Comparison of ENCODE assay signal across 8 mouse cellular contexts in the genomic region with DNA sequence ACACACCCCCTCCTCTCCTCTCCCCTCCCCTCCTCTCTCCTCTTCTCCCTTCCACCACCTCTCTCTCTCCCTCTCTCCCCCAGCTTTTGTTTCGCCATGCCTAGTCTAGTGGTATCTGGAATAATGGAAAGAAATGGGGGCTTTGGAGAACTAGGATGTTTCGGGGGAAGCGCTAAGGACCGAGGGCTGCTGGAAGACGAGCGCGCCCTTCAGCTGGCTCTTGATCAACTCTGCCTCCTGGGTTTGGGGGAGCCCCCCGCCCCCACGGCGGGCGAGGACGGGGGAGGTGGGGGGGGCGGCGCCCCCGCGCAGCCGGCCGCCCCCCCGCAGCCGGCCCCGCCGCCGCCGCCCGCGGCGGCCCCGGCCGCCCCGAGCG. TPM values are rescaled to one million over a fixed set of nuclear protein-coding genes. Genes with fewer than 3 reads are reported as not detected.
A peak's percentile ranks its signal among the peaks of the same experiment; 100 is the strongest.
DNase-seq lines count a peak whose midpoint lies in the region; ATAC-seq and TF ChIP-seq lines count a peak whose summit lies in the region.

Gene Mex3a (plus strand): TSS at position 97 of the 376 bp plus-strand sequence.

- peak within 1 kb of the TSS; percentile 66 for H3K4me2 ChIP-seq in neural tube, embryonic 11.5 days (ENCODE audit: low read depth)
- peak within 1 kb of the TSS; percentile 88 for H3K4me2 ChIP-seq in intestine, embryonic 16.5 days (ENCODE audit: low read depth, low read length)

- WGBS in neural tube, embryonic 11.5 days, result 0% methylated on average over 9 of the region's 31 CpGs
- 2% methylated on average over 7 of the region's 31 CpGs for WGBS in intestine, embryonic 16.5 days
- 3% methylated on average over 17 of the region's 31 CpGs for whole genome bisulfite sequencing in small intestine, adult 2 months

- TF ChIP-seq POLR2A in small intestine, adult 2 months (IDR thresholded peaks at IDR 0.05; ENCODE audit: low read depth, low read length), result no peak

- H3K4me1 ChIP-seq in neural tube, embryonic 11.5 days (ENCODE audit: control insufficient read depth, insufficient read depth, low read length), result peaks cover 50% of the 10 kb centered on the region
- peaks cover 70% of the 10 kb centered on the region for H3K4me1 ChIP-seq in intestine, embryonic 16.5 days (ENCODE audit: control insufficient read depth, insufficient read depth, low read length)
- H3K4me1 ChIP-seq in small intestine, adult 2 months (ENCODE audit: control insufficient read depth, insufficient read depth, insufficient read length, low read length), result peaks cover 14% of the 10 kb centered on the region

- TF ChIP-seq CTCF in small intestine, adult 2 months (IDR thresholded peaks at IDR 0.05; ENCODE audit: extremely low read depth, insufficient read length, insufficient replicate concordance, low read depth, low read length), result no peak

- H3K36me3 ChIP-seq in neural tube, embryonic 11.5 days (ENCODE audit: control insufficient read depth, insufficient read depth, low read length), result peaks cover 9% of the 10 kb centered on the region
- 0 out of 2 replicates have a peak, but pooled peaks cover 3% of the 10 kb centered on the region for H3K36me3 ChIP-seq in intestine, embryonic 16.5 days (ENCODE audit: control insufficient read depth, insufficient read depth, low read length)
- H3K36me3 ChIP-seq in small intestine, adult 2 months (ENCODE audit: control insufficient read depth, insufficient read depth, low read length), result no peaks in the 10 kb centered on the region

- peak; percentile 51 for DNase-seq in cerebellum, adult 9-11 months
- no peak for DNase-seq in cerebellum, postnatal 4 days (ENCODE audit: low spot score in 2 of 2)
- DNase-seq in neural tube, embryonic 11.5 days (ENCODE audit: low spot score), result no peak
- DNase-seq in neural tube, embryonic 10.5 days (ENCODE audit: extremely low spot score, low spot score), result no peak
- DNase-seq in frontal cortex, postnatal 25 days (ENCODE audit: low spot score in 2 of 2), result no peak
- DNase-seq in frontal cortex, postnatal 36 days (ENCODE audit: low spot score in 2 of 2), result no peak

- peak within 1 kb of the TSS; percentile 80 for H3K4me3 ChIP-seq in neural tube, embryonic 11.5 days (ENCODE audit: low read depth, low read length)
- H3K4me3 ChIP-seq in intestine, embryonic 16.5 days (ENCODE audit: low read length), result peak within 1 kb of the TSS; percentile 85
- peak within 1 kb of the TSS; percentile 98 for H3K4me3 ChIP-seq in small intestine, adult 2 months (ENCODE audit: low read depth, low read length)

- H3K9ac ChIP-seq in neural tube, embryonic 11.5 days (ENCODE audit: low read length), result peak within 1 kb of the TSS; percentile 97
- H3K9ac ChIP-seq in intestine, embryonic 16.5 days (ENCODE audit: low read depth, low read length), result peak within 1 kb of the TSS; percentile 94

- H3K27ac ChIP-seq in neural tube, embryonic 11.5 days (ENCODE audit: low read depth, low read length), result peak within 1 kb of the TSS; percentile 93
- H3K27ac ChIP-seq in intestine, embryonic 16.5 days (ENCODE audit: low read length), result peak within 1 kb of the TSS; percentile 94
- H3K27ac ChIP-seq in small intestine, adult 2 months (ENCODE audit: insufficient read depth, low read depth, low read length), result no peak within 1 kb of the TSS

- no peaks in the 10 kb centered on the region for H3K27me3 ChIP-seq in neural tube, embryonic 11.5 days (ENCODE audit: control insufficient read depth, insufficient read depth, low read length)
- no peaks in the 10 kb centered on the region for H3K27me3 ChIP-seq in intestine, embryonic 16.5 days (replicated peaks; ENCODE audit: control insufficient read depth, insufficient read depth, low read length)
- H3K27me3 ChIP-seq in small intestine, adult 2 months (ENCODE audit: control insufficient read depth, insufficient read depth, low read length), result 0 out of 2 replicates have a peak, but pooled peaks cover 6% of the 10 kb centered on the region

- no peaks in the 10 kb centered on the region for H3K9me3 ChIP-seq in neural tube, embryonic 11.5 days (ENCODE audit: control insufficient read depth, low read length)
- H3K9me3 ChIP-seq in intestine, embryonic 16.5 days (ENCODE audit: control insufficient read depth, low read length), result no peaks in the 10 kb centered on the region

- no peak; the same call in 1 of the 2 replicates for ATAC-seq in neural tube, embryonic 11.5 days (ENCODE audit: insufficient read depth, low FRiP score, low TSS enrichment)
- ATAC-seq in intestine, embryonic 16.5 days, result no peak

RNA-seq across cellular contexts. Expression of gene Mex3a, which starts in this region (rescaled TPM):
- polyA plus RNA-seq in neural tube, embryonic 11.5 days (2014; fragmentation: Nextera tagmentation; extraction: Ambion mirVana), result 42.0 and 43.6 TPM in 2 replicates
- 6.5 and 7.3 TPM in 2 replicates for polyA plus RNA-seq in intestine, embryonic 16.5 days (2015; fragmentation: Nextera tagmentation; extraction: Ambion mirVana)
- 0.41 and 0.60 TPM in 2 replicates for polyA plus RNA-seq in small intestine, adult 2 months (2012; rRNA removed)
